Mouse (Mus musculus): ENCODE results near the gene Muc5ac.
A peak's percentile ranks its signal among the peaks of the same experiment; 100 is the strongest.
"Not testable (repeated sequence)": the region's sequence is repeated elsewhere in the genome, so short reads cannot be mapped to it uniquely, and the experiment has no call there.

Gene Muc5ac

DNA sequence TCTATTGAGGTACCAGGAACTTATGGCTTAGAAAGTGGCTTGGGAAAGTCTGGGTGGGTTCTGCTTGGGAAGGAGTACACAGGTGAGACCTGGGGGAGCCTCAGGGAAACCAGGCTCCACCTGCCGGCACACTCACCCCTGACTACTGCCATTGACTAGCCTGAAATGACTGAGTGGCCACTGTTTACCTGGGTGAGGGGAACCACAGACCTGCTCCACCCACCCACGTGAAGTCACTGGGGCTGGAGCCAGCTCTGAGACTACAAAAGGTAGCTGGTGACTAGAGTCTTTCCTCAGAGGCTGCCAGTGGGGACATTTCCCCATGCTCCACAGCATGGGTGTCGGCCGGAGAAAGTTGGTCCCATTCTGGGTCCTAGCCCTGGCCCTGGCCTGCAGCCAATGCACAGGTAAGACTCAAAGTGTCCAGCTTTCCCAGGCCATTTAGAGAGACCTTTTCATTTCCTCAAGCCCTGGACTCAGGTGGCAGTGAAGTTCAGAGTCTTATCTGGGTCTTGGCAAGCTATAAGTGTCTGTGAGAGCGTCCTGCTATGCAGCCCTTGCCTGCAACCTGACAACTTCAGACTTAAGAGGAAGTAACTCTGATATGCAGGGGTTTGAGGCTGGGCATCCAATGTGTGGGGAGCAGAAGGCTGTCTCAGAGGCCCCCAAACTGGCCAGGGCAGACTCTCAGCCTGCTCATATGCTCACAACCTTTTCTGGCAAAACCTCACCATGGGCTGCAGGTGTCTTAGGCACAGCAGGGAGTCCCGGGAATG is at the start of gene Muc5ac:
Gene Muc5ac, plus strand, starts transcription at position 296 of the 776 bp plus-strand sequence.
- DNase-seq (ENCODE audit: low read depth) = no peak

GRCm38 (mm10) chr7:141747451-141748100 is 41.2 kb upstream of the Muc5ac start:
- DNase-seq (ENCODE audit: low read depth) = no peak

DNA sequence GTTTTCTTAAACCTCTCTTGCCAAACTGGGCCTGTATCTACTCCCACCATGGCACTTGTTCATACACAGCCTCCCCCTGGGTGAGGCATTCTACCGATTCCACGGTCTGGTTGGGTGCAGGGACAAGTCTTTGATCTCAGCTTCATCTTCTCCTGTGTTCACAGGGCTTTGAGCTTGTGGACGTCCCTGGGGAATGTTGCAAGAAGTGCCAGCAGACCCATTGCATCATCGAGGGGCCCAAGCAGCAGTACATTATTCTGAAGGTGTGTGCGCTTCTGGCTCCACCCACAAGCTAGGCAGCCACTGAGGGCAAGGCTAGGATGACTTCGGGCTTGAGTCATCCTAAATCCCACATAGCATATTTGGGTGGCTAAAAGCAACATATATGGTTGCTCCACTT is 36.3 kb upstream of the Muc5ac start:
- DNase-seq (ENCODE audit: low read depth) = peak; percentile 50

GRCm38 (mm10) chr7:141755831-141756230 is 32.9 kb upstream of the Muc5ac start:
- peak; percentile 84 for DNase-seq (ENCODE audit: low read depth)

DNA sequence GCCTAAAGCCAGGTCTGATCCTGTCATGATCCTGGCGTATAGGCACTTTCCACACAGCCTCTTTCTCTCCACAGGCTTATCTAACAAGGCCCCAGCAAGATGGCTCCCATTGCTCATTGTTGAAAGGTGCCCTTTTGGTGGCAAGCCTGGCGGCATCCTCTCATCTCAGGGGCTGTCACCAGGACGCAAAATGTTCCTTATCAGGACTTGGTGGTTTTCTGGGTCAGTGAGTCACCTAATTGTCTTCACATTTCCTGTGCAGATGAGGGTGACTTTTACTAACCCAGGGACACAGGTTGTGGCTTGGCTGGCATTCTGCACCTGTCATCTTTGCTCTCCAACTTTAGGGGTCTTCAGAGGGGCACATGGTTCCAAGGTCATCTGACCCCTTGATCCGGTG is 30.5 kb upstream of the Muc5ac start:
- DNase-seq (ENCODE audit: low read depth) = peak; percentile 93

- no peak for DNase-seq (ENCODE audit: low read depth)
Measured at GRCm38 (mm10) chr7:141770521-141770920, 18.3 kb upstream of the Muc5ac start.

DNA sequence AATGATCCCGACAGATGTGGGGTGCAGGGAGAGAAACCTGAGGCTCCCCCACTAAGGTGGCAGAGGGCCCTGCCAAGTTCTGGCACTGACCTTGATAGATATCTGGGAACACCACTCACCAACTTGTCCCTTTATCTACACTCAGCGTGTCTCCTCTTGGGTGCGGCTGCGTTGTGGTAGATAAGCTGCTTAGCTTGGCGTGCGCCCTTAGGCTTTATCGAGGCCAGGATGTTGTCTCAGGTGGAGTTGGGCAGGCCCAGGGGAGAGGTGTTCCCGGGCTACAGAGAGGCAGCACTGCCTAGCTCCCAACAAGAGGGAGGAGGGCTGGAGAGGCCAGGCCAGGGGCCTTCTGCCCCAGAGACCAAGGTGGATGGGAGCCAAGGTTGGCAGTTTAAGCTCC is 17.8 kb upstream of the Muc5ac start:
- no peak for DNase-seq (ENCODE audit: low read depth)

DNA sequence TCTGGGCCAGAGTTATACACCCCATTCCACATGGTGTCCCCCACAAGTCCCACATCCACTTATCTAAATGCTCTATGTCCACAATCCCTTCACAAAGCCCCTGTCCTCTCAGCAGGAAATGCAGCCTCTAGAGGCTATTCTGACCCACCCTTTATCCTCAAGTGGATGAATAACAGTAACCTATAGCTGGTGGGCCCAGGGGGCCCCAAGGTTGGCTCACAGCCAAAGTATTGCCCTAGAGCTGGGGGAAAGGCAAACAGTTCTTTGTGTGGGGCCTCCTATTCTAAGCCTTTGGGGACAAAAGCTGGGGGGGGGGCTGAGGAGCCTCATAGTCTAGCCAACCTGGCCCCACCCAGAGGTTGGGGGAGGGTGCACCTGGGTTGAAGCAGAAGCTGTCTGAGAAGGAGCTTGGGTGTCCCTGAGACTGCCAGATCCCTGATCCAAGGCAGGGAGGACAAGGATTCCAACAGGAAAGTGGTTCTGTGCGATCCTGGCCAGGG is 16.7 kb upstream of the Muc5ac start:
- no peak for DNase-seq (ENCODE audit: low read depth)

GRCm38 (mm10) chr7:141774855-141775254 is 13.9 kb upstream of the Muc5ac start:
- no peak for DNase-seq (ENCODE audit: low read depth)

DNA sequence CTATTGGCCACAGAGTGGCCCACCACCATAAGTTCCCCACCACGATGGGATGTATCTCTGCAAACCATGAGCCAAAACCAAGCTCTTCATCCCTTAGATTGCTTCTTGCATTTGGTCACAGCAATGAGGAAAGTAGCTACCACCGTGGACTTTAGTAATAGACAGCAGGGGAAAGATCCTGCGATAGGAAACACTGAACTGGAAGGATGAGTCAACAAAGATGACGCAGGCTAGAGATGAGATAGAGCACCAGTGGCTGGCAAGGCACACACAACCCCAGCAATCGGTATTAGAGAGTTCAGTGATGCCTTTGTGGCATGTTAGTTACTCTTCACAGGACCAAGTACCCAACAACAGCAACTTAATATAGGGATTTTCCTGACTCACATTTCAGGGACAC is 12.6 kb upstream of the Muc5ac start:
- peak; percentile 17 for DNase-seq (ENCODE audit: low read depth)

DNA sequence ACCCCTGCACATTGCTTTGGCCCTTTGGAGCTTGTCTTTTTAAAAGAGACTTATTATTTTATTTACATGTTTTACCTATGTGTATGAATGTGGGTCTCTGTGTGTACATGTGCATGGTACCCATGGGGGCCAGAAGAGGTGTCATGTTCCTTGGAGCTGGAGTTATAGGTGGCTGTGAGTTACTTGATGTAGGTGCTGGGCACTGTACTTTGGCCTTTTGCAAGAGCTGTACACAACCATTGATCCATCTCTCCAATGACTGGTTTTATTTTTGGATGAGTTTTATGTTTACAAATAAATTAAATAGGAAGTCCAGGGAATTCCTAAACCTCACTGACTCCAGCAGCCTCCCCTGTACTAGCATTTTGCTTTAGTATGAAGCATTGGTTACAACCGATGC is 5.5 kb downstream of the Muc5ac start:
- no peak for DNase-seq (ENCODE audit: low read depth)

GRCm38 (mm10) chr7:141803206-141803605 is 14.4 kb downstream of the Muc5ac start:
- no peak for DNase-seq (ENCODE audit: low read depth)

DNA sequence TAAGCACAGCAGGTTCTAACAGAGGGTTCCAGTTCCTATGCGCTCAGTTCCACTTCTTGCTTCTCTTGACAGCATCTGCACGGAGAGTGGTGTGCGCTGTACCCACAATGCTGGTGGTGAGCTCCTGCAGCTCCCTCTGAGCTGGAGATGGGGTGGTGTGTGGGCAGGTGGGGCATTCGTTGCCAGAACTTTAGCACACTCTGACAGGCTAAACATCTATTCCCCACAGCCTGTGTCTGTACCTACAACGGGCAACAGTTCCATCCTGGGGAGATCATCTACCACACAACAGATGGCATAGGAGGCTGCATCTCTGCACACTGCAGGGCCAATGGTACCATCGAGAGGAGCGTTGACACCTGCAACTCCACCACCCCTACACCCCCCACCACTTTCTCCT is 16.6 kb downstream of the Muc5ac start:
- no peak for DNase-seq (ENCODE audit: low read depth)

GRCm38 (mm10) chr7:141807823-141808222 is 19.1 kb downstream of the Muc5ac start:
- DNase-seq (ENCODE audit: low read depth) = not testable (repeated sequence)

DNA sequence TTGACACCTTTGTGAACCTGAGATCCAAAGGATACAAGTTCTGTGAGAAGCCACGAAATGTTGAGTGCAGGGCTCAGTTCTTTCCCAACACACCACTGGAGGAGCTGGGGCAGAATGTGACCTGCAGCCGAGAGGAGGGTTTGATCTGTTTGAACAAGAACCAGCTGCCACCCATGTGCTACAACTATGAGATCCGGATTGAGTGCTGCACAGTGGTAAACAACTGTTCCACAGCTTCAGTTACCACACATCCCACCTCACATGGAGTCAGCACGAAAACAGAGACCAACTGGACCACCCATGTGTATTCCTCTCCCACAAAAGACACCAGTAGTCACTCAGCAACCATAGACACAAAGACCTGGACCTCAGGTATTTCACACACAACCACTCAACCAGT is 21.2 kb downstream of the Muc5ac start:
- DNase-seq (ENCODE audit: low read depth) = not testable (repeated sequence)

- no peak for DNase-seq (ENCODE audit: low read depth)
Measured at GRCm38 (mm10) chr7:141813321-141813720, 24.5 kb downstream of the Muc5ac start.

DNA sequence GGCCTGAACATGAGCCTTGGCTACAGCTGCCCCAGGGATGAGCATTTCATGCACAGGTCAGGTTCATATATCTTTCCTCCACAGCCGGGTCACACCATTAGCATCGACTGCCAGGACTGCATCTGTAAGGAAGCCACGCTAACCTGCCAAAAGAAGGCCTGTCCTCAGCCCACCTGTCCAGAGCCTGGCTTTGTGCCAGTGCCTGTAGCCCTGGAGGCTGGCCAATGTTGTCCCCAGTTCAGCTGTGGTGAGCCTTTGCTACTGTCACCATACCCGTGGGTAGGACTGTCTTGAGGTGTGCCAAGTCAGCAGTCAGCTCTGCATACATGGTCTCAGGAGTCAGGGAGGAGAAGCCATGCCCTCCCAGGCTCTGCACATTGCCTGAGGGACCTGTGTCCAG is 26.6 kb downstream of the Muc5ac start:
- no peak for DNase-seq (ENCODE audit: low read depth)

GRCm38 (mm10) chr7:141817355-141818075 is 28.7 kb downstream of the Muc5ac start:
- no peak for DNase-seq (ENCODE audit: low read depth)

GRCm38 (mm10) chr7:141818267-141818666 is 29.5 kb downstream of the Muc5ac start:
- peak; percentile 12 for DNase-seq (ENCODE audit: low read depth)

DNA sequence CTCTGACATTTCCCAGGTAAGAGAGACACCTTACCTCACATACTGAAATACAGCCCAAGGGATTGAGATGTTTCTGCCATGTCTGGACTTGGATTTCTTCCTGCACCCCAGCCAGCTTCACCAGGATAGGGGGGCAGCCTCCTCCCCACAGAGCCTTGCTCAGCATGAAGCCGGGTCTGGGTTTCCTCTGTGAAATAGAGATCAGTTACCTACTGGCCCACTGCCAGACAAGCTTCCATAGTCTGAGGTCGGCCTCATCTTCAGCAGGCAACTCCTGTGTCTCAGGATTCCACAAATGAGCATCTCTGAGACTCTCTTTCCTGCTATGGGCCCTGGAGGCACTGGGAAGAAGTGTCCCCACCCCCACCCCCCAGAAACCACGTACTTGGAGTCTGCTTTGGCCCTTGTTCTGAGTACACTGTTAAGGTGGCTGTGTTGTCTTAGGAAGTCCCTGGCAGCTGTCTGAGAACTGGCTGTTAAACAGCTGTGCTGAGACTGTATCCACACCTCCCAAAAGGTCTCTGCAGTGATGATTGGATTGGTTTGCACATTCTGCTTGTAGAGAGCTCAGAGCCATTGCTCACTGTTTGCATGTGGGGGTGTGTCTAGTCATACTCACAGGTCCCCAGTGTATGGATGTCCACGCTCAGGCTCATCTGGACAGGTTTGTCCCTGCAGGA is 34.0 kb downstream of the Muc5ac start:
- DNase-seq (ENCODE audit: low read depth) = no peak

DNA sequence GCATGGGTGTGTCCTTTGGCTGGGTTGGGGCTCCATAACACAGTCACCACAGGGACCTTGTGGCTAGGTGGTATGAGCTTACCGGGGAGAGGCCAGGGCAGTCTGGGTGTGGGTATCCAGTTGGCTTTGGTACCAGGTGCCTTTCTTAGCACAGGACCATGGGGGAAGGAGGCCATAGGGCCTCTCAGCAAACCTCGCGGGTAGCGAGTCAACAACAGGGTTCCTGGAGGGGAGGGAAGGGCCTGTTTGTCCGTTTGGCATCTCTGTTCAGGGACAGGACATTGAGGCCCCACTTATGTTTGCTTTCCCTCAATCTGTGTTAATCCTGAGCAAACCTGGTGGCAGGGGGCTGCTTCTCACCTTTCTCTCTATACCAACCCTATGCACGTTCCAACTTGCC is 34.9 kb downstream of the Muc5ac start:
- no peak for DNase-seq (ENCODE audit: low read depth)

- DNase-seq (ENCODE audit: low read depth) = no peak
Measured at GRCm38 (mm10) chr7:141824398-141824797, 35.6 kb downstream of the Muc5ac start.

Measured in 416B (cell line).